ENCODE assay signal across 25 mouse cellular contexts in genomic region chr6:147644391-147644790, GRCm38 (mm10).
"Had no signal": no experiment of that assay in that cellular context is flagged by ENCODE, and none has a peak within 500 bp of the region (broad histone marks: within the 10 kb centered on the region; RNA-seq: fewer than 3 reads in every experiment).

No protein-coding gene starts in this region.

- H3K27me3 ChIP-seq: embryonic facial prominence, embryonic 12.5 days; embryonic facial prominence, embryonic 13.5 days; embryonic facial prominence, embryonic 15.5 days; forebrain, embryonic 12.5 days; forebrain, embryonic 13.5 days; forebrain, embryonic 15.5 days had no signal

- H3K4me3 ChIP-seq: embryonic facial prominence, embryonic 10.5 days; embryonic facial prominence, embryonic 12.5 days; embryonic facial prominence, embryonic 13.5 days; embryonic facial prominence, embryonic 15.5 days; erythroblast, embryonic 14.5 days; forebrain, embryonic 10.5 days; forebrain, embryonic 12.5 days; forebrain, embryonic 13.5 days; forebrain, embryonic 15.5 days; gastrocnemius, adult 2 months; heart, adult 2 months; heart, embryonic 10.5 days had no signal

- H3K4me1 ChIP-seq: forebrain, embryonic 10.5 days; forebrain, embryonic 12.5 days; forebrain, embryonic 13.5 days; forebrain, embryonic 15.5 days had no signal

- H3K36me3 ChIP-seq: embryonic facial prominence, embryonic 10.5 days; embryonic facial prominence, embryonic 12.5 days; embryonic facial prominence, embryonic 13.5 days; embryonic facial prominence, embryonic 15.5 days; forebrain, embryonic 10.5 days; forebrain, embryonic 12.5 days; forebrain, embryonic 15.5 days; heart, embryonic 10.5 days had no signal

- H3K9me3 ChIP-seq: embryonic facial prominence, embryonic 10.5 days; embryonic facial prominence, embryonic 12.5 days; embryonic facial prominence, embryonic 13.5 days; embryonic facial prominence, embryonic 15.5 days; forebrain, embryonic 10.5 days; forebrain, embryonic 12.5 days; forebrain, embryonic 13.5 days; forebrain, embryonic 15.5 days; heart, embryonic 10.5 days had no signal

- ATAC-seq: forebrain, embryonic 13.5 days; forebrain, embryonic 14.5 days; forebrain, embryonic 15.5 days; forebrain, embryonic 16.5 days; forebrain, postnatal 0 days had no signal

- H3K4me2 ChIP-seq: embryonic facial prominence, embryonic 12.5 days; embryonic facial prominence, embryonic 13.5 days; embryonic facial prominence, embryonic 15.5 days; forebrain, embryonic 12.5 days; forebrain, embryonic 13.5 days; forebrain, embryonic 15.5 days had no signal

- H3K27ac ChIP-seq: embryonic facial prominence, embryonic 10.5 days; embryonic facial prominence, embryonic 12.5 days; embryonic facial prominence, embryonic 13.5 days; embryonic facial prominence, embryonic 15.5 days; forebrain, embryonic 10.5 days; forebrain, embryonic 12.5 days; forebrain, embryonic 13.5 days; forebrain, embryonic 15.5 days; gastrocnemius, adult 2 months; heart, adult 2 months; heart, embryonic 10.5 days had no signal

- H3K9ac ChIP-seq: embryonic facial prominence, embryonic 12.5 days; embryonic facial prominence, embryonic 13.5 days; embryonic facial prominence, embryonic 15.5 days; forebrain, embryonic 12.5 days; forebrain, embryonic 13.5 days; forebrain, embryonic 15.5 days; forebrain, postnatal 0 days had no signal

- DNase-seq: cerebellum, postnatal 10 days; cerebellum, postnatal 14 days; cerebellum, postnatal 25 days; cerebellum, postnatal 36 days; embryo, embryonic 11 days; forebrain, postnatal 0 days; gastrocnemius, adult 2 months; gastrocnemius, postnatal 10 days; gastrocnemius, postnatal 14 days; gastrocnemius, postnatal 25 days; gastrocnemius, postnatal 36 days; heart, adult 18-20 months; heart, adult 2 months had no signal
